In the genomic region with DNA sequence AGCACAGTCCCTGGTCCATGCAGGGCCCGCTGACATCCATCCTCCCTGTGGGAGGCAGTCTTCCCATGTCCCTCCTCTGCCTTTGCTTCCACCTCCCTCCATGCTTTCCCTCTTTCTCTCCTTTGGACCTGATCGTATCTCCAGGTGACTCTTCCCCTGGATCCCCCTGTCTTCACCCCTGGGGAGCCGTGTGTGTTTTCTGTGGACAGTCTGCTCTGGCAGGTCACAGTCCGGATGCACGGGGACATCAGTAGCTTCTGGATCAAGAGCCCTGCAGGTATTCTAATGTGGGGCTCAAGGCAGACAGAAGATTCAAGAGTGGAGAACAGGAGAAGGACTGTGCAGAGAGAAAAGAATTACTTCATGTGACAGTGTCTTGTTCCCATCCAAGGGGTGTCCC, we compare ENCODE assay signal across 22 mouse cellular contexts. TPM values are rescaled to one million over a fixed set of nuclear protein-coding genes. Genes with fewer than 3 reads are reported as not detected.
A peak's percentile ranks its signal among the peaks of the same experiment; 100 is the strongest.
DNase-seq lines count a peak whose midpoint lies in the region; ATAC-seq and TF ChIP-seq lines count a peak whose summit lies in the region.
"Had no signal": no experiment of that assay in that cellular context is flagged by ENCODE, and none has a peak within 500 bp of the region (broad histone marks: within the 10 kb centered on the region; RNA-seq: fewer than 3 reads in every experiment).

No protein-coding gene starts in this region.

- no peak for TF ChIP-seq POLR2A in lung, adult 2 months (IDR thresholded peaks at IDR 0.05; ENCODE audit: borderline replicate concordance, extremely low read depth, low read depth, low read length)
- no peak for TF ChIP-seq POLR2A in small intestine, adult 2 months (IDR thresholded peaks at IDR 0.05; ENCODE audit: low read depth, low read length)

- H3K4me3 ChIP-seq in heart, embryonic 10.5 days: no peak overlapping the region
- no peak overlapping the region for H3K4me3 ChIP-seq in lung, postnatal 0 days (ENCODE audit: low read depth, low read length)
- H3K4me3 ChIP-seq in lung, adult 2 months (replicated peaks; ENCODE audit: extremely low read depth, low read depth, low read length): no peak overlapping the region
- H3K4me3 ChIP-seq in limb, embryonic 10.5 days: no peak overlapping the region
- no peak overlapping the region for H3K4me3 ChIP-seq in small intestine, adult 2 months (ENCODE audit: low read depth, low read length)
- H3K4me3 ChIP-seq: erythroblast, embryonic 14.5 days; kidney, embryonic 15.5 days; limb, embryonic 15.5 days; midbrain, embryonic 15.5 days; neural tube, embryonic 15.5 days; stomach, embryonic 15.5 days had no signal

- H3K27me3 ChIP-seq in heart, embryonic 10.5 days (ENCODE audit: insufficient read depth, poor library complexity, severe bottlenecking): 0 out of 2 replicates have a peak, but pooled peaks cover 6% of the 10 kb centered on the region
- no peaks in the 10 kb centered on the region for H3K27me3 ChIP-seq in lung, postnatal 0 days (replicated peaks; ENCODE audit: insufficient read depth, low read length)
- no peaks in the 10 kb centered on the region for H3K27me3 ChIP-seq in limb, embryonic 10.5 days (ENCODE audit: low read depth, poor library complexity, severe bottlenecking)
- H3K27me3 ChIP-seq in small intestine, adult 2 months (ENCODE audit: control insufficient read depth, insufficient read depth, low read length): no peaks in the 10 kb centered on the region
- H3K27me3 ChIP-seq: CH12.LX; kidney, embryonic 15.5 days; limb, embryonic 15.5 days; midbrain, embryonic 15.5 days; neural tube, embryonic 15.5 days; stomach, embryonic 15.5 days had no signal

- peak overlapping the region; percentile 77 for H3K27ac ChIP-seq in heart, embryonic 10.5 days
- no peak overlapping the region for H3K27ac ChIP-seq in lung, postnatal 0 days (ENCODE audit: low read length)
- peak overlapping the region; percentile 69; the same call in 1 of the 2 replicates for H3K27ac ChIP-seq in limb, embryonic 10.5 days
- peak overlapping the region; percentile 84 for H3K27ac ChIP-seq in small intestine, adult 2 months (ENCODE audit: insufficient read depth, low read depth, low read length)
- H3K27ac ChIP-seq: hindbrain, embryonic 14.5 days; limb, embryonic 15.5 days; midbrain, embryonic 15.5 days; neural tube, embryonic 15.5 days; stomach, embryonic 15.5 days had no signal

- H3K9me3 ChIP-seq in heart, embryonic 10.5 days: no peaks in the 10 kb centered on the region
- no peaks in the 10 kb centered on the region for H3K9me3 ChIP-seq in lung, postnatal 0 days (ENCODE audit: low read length)
- H3K9me3 ChIP-seq in limb, embryonic 10.5 days (replicated peaks): no peaks in the 10 kb centered on the region
- H3K9me3 ChIP-seq: kidney, embryonic 15.5 days; limb, embryonic 15.5 days; midbrain, embryonic 15.5 days; neural tube, embryonic 15.5 days; stomach, embryonic 15.5 days had no signal

- no peak for TF ChIP-seq EP300 in lung, postnatal 0 days (IDR thresholded peaks at IDR 0.05)

- H3K4me1 ChIP-seq in heart, embryonic 10.5 days: peaks cover 57% of the 10 kb centered on the region
- H3K4me1 ChIP-seq in lung, postnatal 0 days (ENCODE audit: insufficient read depth, low read depth, low read length): peaks cover 3% of the 10 kb centered on the region; the same call in 1 of the 2 replicates
- peaks cover 17% of the 10 kb centered on the region for H3K4me1 ChIP-seq in lung, adult 2 months (ENCODE audit: control insufficient read depth, insufficient read depth, low read length)
- H3K4me1 ChIP-seq in limb, embryonic 10.5 days: peaks cover 46% of the 10 kb centered on the region
- peaks cover 29% of the 10 kb centered on the region for H3K4me1 ChIP-seq in small intestine, adult 2 months (ENCODE audit: control insufficient read depth, insufficient read depth, insufficient read length, low read length)

- no peak overlapping the region for H3K9ac ChIP-seq in lung, postnatal 0 days (replicated peaks; ENCODE audit: low read depth)
- H3K9ac ChIP-seq: hindbrain, embryonic 14.5 days; kidney, embryonic 15.5 days; limb, embryonic 15.5 days; midbrain, embryonic 15.5 days; neural tube, embryonic 15.5 days; stomach, embryonic 15.5 days had no signal

- H3K4me2 ChIP-seq in lung, postnatal 0 days (replicated peaks; ENCODE audit: low read depth, low read length): no peak overlapping the region
- H3K4me2 ChIP-seq: hindbrain, embryonic 14.5 days; kidney, embryonic 15.5 days; limb, embryonic 15.5 days; midbrain, embryonic 15.5 days; neural tube, embryonic 15.5 days; stomach, embryonic 15.5 days had no signal

- no peak for DNase-seq in heart, embryonic 10.5 days (ENCODE audit: low spot score)
- DNase-seq in heart, adult 8-10 months (ENCODE audit: low spot score): no peak
- DNase-seq in lung, postnatal 0 days (ENCODE audit: low spot score): no peak
- DNase-seq in lung, adult 2 months: no peak
- DNase-seq in limb, embryonic 10.5 days (ENCODE audit: low spot score): no peak
- DNase-seq in right cerebral cortex, adult 18-20 months: no peak
- DNase-seq: adrenal gland, adult 2 months; cerebellum, adult 8-10 months; gastrocnemius, postnatal 25 days; kidney, postnatal 4 days; right cerebral cortex, postnatal 14 days had no signal

- 0 out of 2 replicates have a peak, but pooled peaks have one; percentile 9 for TF ChIP-seq CTCF in lung, postnatal 0 days (IDR thresholded peaks at IDR 0.05)
- no peak for TF ChIP-seq CTCF in lung, adult 2 months (IDR thresholded peaks at IDR 0.05; ENCODE audit: insufficient read depth, low read length)
- TF ChIP-seq CTCF in small intestine, adult 2 months (IDR thresholded peaks at IDR 0.05; ENCODE audit: extremely low read depth, insufficient read length, insufficient replicate concordance, low read depth, low read length): no peak

- ATAC-seq in lung, postnatal 0 days: no peak
- ATAC-seq in frontal cortex, adult (ENCODE audit: low TSS enrichment): no peak
- ATAC-seq: forebrain, embryonic 14.5 days; midbrain, embryonic 15.5 days had no signal

- no peaks in the 10 kb centered on the region for H3K36me3 ChIP-seq in heart, embryonic 10.5 days
- no peaks in the 10 kb centered on the region for H3K36me3 ChIP-seq in lung, postnatal 0 days (ENCODE audit: insufficient read depth, low read length)
- H3K36me3 ChIP-seq in limb, embryonic 10.5 days: peaks cover 3% of the 10 kb centered on the region
- H3K36me3 ChIP-seq in small intestine, adult 2 months (ENCODE audit: control insufficient read depth, insufficient read depth, low read length): no peaks in the 10 kb centered on the region
- H3K36me3 ChIP-seq: kidney, embryonic 15.5 days; limb, embryonic 15.5 days; midbrain, embryonic 15.5 days; neural tube, embryonic 15.5 days; stomach, embryonic 15.5 days had no signal

- 87% methylated on average over 5 of the region's 5 CpGs for WGBS in heart, embryonic 10.5 days
- 87% methylated on average over 5 of the region's 5 CpGs for WGBS in lung, postnatal 0 days
- 86% methylated on average over 5 of the region's 5 CpGs for WGBS in lung, adult 2 months
- WGBS in limb, embryonic 10.5 days: 83% methylated on average over 5 of the region's 5 CpGs
- 80% methylated on average over 5 of the region's 5 CpGs for WGBS in small intestine, adult 2 months

RNA-seq across cellular contexts. Expression of a gene that starts 4.6 kb away (rescaled TPM):
- 3.3 and 4.0 TPM in 2 replicates for polyA plus RNA-seq in heart, embryonic 10.5 days (2016; fragmentation: Nextera tagmentation; extraction: Ambion mirVana)
- total RNA-seq in heart, adult 8-10 months (2022): not detected
- polyA plus RNA-seq in lung, postnatal 0 days (2015; fragmentation: Nextera tagmentation; extraction: Ambion mirVana): 1.7 TPM in 2 replicates
- polyA plus RNA-seq in lung, adult 2 months (2012; rRNA removed): 2.1 and 2.8 TPM in 2 replicates
- 1.2 and 1.4 TPM in 2 replicates for polyA plus RNA-seq in limb, embryonic 10.5 days (2016; fragmentation: Nextera tagmentation; extraction: Ambion mirVana)
- 0.87 and 1.0 TPM in 2 replicates for polyA plus RNA-seq in small intestine, adult 2 months (2012; rRNA removed)

RNA-seq across cellular contexts. Expression of a gene that starts 6.8 kb away (rescaled TPM):
- 0.26 and 0.34 TPM in 2 replicates for polyA plus RNA-seq in heart, embryonic 10.5 days (2016; fragmentation: Nextera tagmentation; extraction: Ambion mirVana)
- total RNA-seq in heart, adult 8-10 months (2022): 10 to 100 TPM; 12.0 to 18.5 (median 16.6) TPM
- polyA plus RNA-seq in lung, postnatal 0 days (2015; fragmentation: Nextera tagmentation; extraction: Ambion mirVana): 0.30 and 0.36 TPM in 2 replicates
- polyA plus RNA-seq in lung, adult 2 months (2012; rRNA removed): 4.0 and 4.2 TPM in 2 replicates
- 0.15 and 0.23 TPM in 2 replicates for polyA plus RNA-seq in limb, embryonic 10.5 days (2016; fragmentation: Nextera tagmentation; extraction: Ambion mirVana)
- polyA plus RNA-seq in small intestine, adult 2 months (2012; rRNA removed): 0.82 and 1.2 TPM in 2 replicates

RNA-seq across cellular contexts. Expression of a gene that starts 22.4 kb away (rescaled TPM):
- 112 and 166 TPM in 2 replicates for polyA plus RNA-seq in heart, embryonic 10.5 days (2016; fragmentation: Nextera tagmentation; extraction: Ambion mirVana)
- 10 to 100 TPM; 28.3 to 31.4 (median 29.3) TPM for total RNA-seq in heart, adult 8-10 months (2022)
- 24.6 and 24.7 TPM in 2 replicates for polyA plus RNA-seq in lung, postnatal 0 days (2015; fragmentation: Nextera tagmentation; extraction: Ambion mirVana)
- 119 and 159 TPM in 2 replicates for polyA plus RNA-seq in lung, adult 2 months (2012; rRNA removed)
- polyA plus RNA-seq in limb, embryonic 10.5 days (2016; fragmentation: Nextera tagmentation; extraction: Ambion mirVana): 222 and 267 TPM in 2 replicates
- polyA plus RNA-seq in small intestine, adult 2 months (2012; rRNA removed): 123 and 182 TPM in 2 replicates

RNA-seq across cellular contexts. Expression of a gene that starts 23.3 kb away (rescaled TPM):
- 3.9 and 5.4 TPM in 2 replicates for polyA plus RNA-seq in heart, embryonic 10.5 days (2016; fragmentation: Nextera tagmentation; extraction: Ambion mirVana)
- total RNA-seq in heart, adult 8-10 months (2022): under 1 TPM in 2 of 4 experiments, not detected in 2; 0.33 to 0.56 TPM
- polyA plus RNA-seq in lung, postnatal 0 days (2015; fragmentation: Nextera tagmentation; extraction: Ambion mirVana): 1.8 and 2.4 TPM in 2 replicates
- polyA plus RNA-seq in lung, adult 2 months (2012; rRNA removed): 5.4 and 6.0 TPM in 2 replicates
- 5.2 and 5.4 TPM in 2 replicates for polyA plus RNA-seq in limb, embryonic 10.5 days (2016; fragmentation: Nextera tagmentation; extraction: Ambion mirVana)
- 2.2 and 2.3 TPM in 2 replicates for polyA plus RNA-seq in small intestine, adult 2 months (2012; rRNA removed)

RNA-seq across cellular contexts. Expression of a gene that starts 26.5 kb away (rescaled TPM):
- 374 and 380 TPM in 2 replicates for polyA plus RNA-seq in heart, embryonic 10.5 days (2016; fragmentation: Nextera tagmentation; extraction: Ambion mirVana)
- 10 to 100 TPM; 21.6 to 33.8 (median 30.0) TPM for total RNA-seq in heart, adult 8-10 months (2022)
- 343 and 355 TPM in 2 replicates for polyA plus RNA-seq in lung, postnatal 0 days (2015; fragmentation: Nextera tagmentation; extraction: Ambion mirVana)
- polyA plus RNA-seq in lung, adult 2 months (2012; rRNA removed): 124 and 153 TPM in 2 replicates
- polyA plus RNA-seq in limb, embryonic 10.5 days (2016; fragmentation: Nextera tagmentation; extraction: Ambion mirVana): 174 and 186 TPM in 2 replicates
- polyA plus RNA-seq in small intestine, adult 2 months (2012; rRNA removed): 134 and 219 TPM in 2 replicates
